Mouse (Mus musculus): ENCODE measurements at regions not wholly inside any gene's neighbourhood (a gene's known extent, or its start where the extent isn't known, plus 50 kb on each side); places are given as distances from the start of the nearest gene placed in this dataset.

GRCm38 (mm10) chr3:147249466-147249865 lies 397.3 kb downstream of the Ttll7 start:
- Histone ChIP-seq H3K4me3 (ENCODE audit: low read length) (no peak overlapping the region), H3K27ac (ENCODE audit: low read length) (no peak overlapping the region), H3K36me3 (ENCODE audit: insufficient read depth, low read length) (no peaks in the 10 kb centered on the region), H3K4me2 (replicated peaks; ENCODE audit: low read depth, low read length) (no peak overlapping the region), H3K27me3 (ENCODE audit: insufficient read depth, low read length) (no peaks in the 10 kb centered on the region), H3K4me1 (ENCODE audit: insufficient read depth, low read length) (no peaks in the 10 kb centered on the region), H3K9me3 (ENCODE audit: low read length) (no peaks in the 10 kb centered on the region), H3K9ac (replicated peaks; ENCODE audit: low read length) (no peak overlapping the region)
- no peak for ATAC-seq (ENCODE audit: low FRiP score, low TSS enrichment)
- WGBS: 95% methylated on average over 1 of the region's 1 CpGs

- H3K36me3 ChIP-seq (ENCODE audit: insufficient read depth, low read length): no peaks in the 10 kb centered on the region
- H3K9ac ChIP-seq (replicated peaks; ENCODE audit: low read length): no peak overlapping the region
- no peaks in the 10 kb centered on the region for H3K4me1 ChIP-seq (ENCODE audit: insufficient read depth, low read length)
- no peaks in the 10 kb centered on the region for H3K27me3 ChIP-seq (ENCODE audit: insufficient read depth, low read length)
- no peak overlapping the region for H3K4me2 ChIP-seq (replicated peaks; ENCODE audit: low read depth, low read length)
- H3K27ac ChIP-seq (ENCODE audit: low read length): no peak overlapping the region
- no peak for ATAC-seq (ENCODE audit: low FRiP score, low TSS enrichment)
- WGBS: 94% methylated on average over 2 of the region's 2 CpGs
- H3K4me3 ChIP-seq (ENCODE audit: low read length): no peak overlapping the region
- no peaks in the 10 kb centered on the region for H3K9me3 ChIP-seq (ENCODE audit: low read length)
Observed at GRCm38 (mm10) chr3:147249906-147250305, 397.7 kb downstream of the Ttll7 start.

- H3K27ac ChIP-seq (ENCODE audit: low read length): no peak overlapping the region
- no peaks in the 10 kb centered on the region for H3K4me1 ChIP-seq (ENCODE audit: insufficient read depth, low read length)
- H3K36me3 ChIP-seq (ENCODE audit: insufficient read depth, low read length): no peaks in the 10 kb centered on the region
- 74% methylated on average over 4 of the region's 4 CpGs for WGBS
- H3K9ac ChIP-seq (replicated peaks; ENCODE audit: low read length): no peak overlapping the region
- H3K4me2 ChIP-seq (replicated peaks; ENCODE audit: low read depth, low read length): no peak overlapping the region
- no peaks in the 10 kb centered on the region for H3K9me3 ChIP-seq (ENCODE audit: low read length)
- no peak overlapping the region for H3K4me3 ChIP-seq (ENCODE audit: low read length)
- H3K27me3 ChIP-seq (ENCODE audit: insufficient read depth, low read length): no peaks in the 10 kb centered on the region
- no peak for ATAC-seq (ENCODE audit: low FRiP score, low TSS enrichment)
Observed at GRCm38 (mm10) chr3:147252226-147252788, 400.1 kb downstream of the Ttll7 start.

- no peak for ATAC-seq (ENCODE audit: low FRiP score, low TSS enrichment)
- Histone ChIP-seq H3K27ac (ENCODE audit: low read length) (no peak overlapping the region), H3K9me3 (ENCODE audit: low read length) (no peaks in the 10 kb centered on the region), H3K27me3 (ENCODE audit: insufficient read depth, low read length) (no peaks in the 10 kb centered on the region), H3K4me2 (replicated peaks; ENCODE audit: low read depth, low read length) (no peak overlapping the region), H3K4me3 (ENCODE audit: low read length) (no peak overlapping the region), H3K9ac (replicated peaks; ENCODE audit: low read length) (no peak overlapping the region), H3K4me1 (ENCODE audit: insufficient read depth, low read length) (no peaks in the 10 kb centered on the region), H3K36me3 (ENCODE audit: insufficient read depth, low read length) (no peaks in the 10 kb centered on the region)
- WGBS: 46% methylated on average over 6 of the region's 6 CpGs
Observed at GRCm38 (mm10) chr3:147252812-147253211, 400.6 kb downstream of the Ttll7 start.

GRCm38 (mm10) chr3:147254454-147254853 lies 402.3 kb downstream of the Ttll7 start:
- H3K36me3 ChIP-seq (ENCODE audit: insufficient read depth, low read length): no peaks in the 10 kb centered on the region
- no peak overlapping the region for H3K9ac ChIP-seq (replicated peaks; ENCODE audit: low read length)
- no peaks in the 10 kb centered on the region for H3K27me3 ChIP-seq (ENCODE audit: insufficient read depth, low read length)
- 50% methylated on average over 5 of the region's 5 CpGs for WGBS
- H3K4me3 ChIP-seq (ENCODE audit: low read length): no peak overlapping the region
- no peak for ATAC-seq (ENCODE audit: low FRiP score, low TSS enrichment)
- no peak overlapping the region for H3K4me2 ChIP-seq (replicated peaks; ENCODE audit: low read depth, low read length)
- H3K4me1 ChIP-seq (ENCODE audit: insufficient read depth, low read length): no peaks in the 10 kb centered on the region
- no peak overlapping the region for H3K27ac ChIP-seq (ENCODE audit: low read length)
- no peaks in the 10 kb centered on the region for H3K9me3 ChIP-seq (ENCODE audit: low read length)

GRCm38 (mm10) chr3:147260958-147261595 lies 408.9 kb downstream of the Ttll7 start:
- H3K27ac ChIP-seq (ENCODE audit: low read length): no peak overlapping the region
- no peak overlapping the region for H3K9ac ChIP-seq (replicated peaks; ENCODE audit: low read length)
- no peaks in the 10 kb centered on the region for H3K36me3 ChIP-seq (ENCODE audit: insufficient read depth, low read length)
- WGBS: 85% methylated on average over 10 of the region's 10 CpGs
- 0 out of 2 replicates have a peak, but pooled peaks cover 2% of the 10 kb centered on the region for H3K4me1 ChIP-seq (ENCODE audit: insufficient read depth, low read length)
- no peak overlapping the region for H3K4me2 ChIP-seq (replicated peaks; ENCODE audit: low read depth, low read length)
- no peaks in the 10 kb centered on the region for H3K27me3 ChIP-seq (ENCODE audit: insufficient read depth, low read length)
- no peak overlapping the region for H3K4me3 ChIP-seq (ENCODE audit: low read length)
- no peaks in the 10 kb centered on the region for H3K9me3 ChIP-seq (ENCODE audit: low read length)
- no peak for ATAC-seq (ENCODE audit: low FRiP score, low TSS enrichment)

GRCm38 (mm10) chr3:147266556-147266955 lies 414.4 kb downstream of the Ttll7 start:
- Histone ChIP-seq H3K4me1 (ENCODE audit: insufficient read depth, low read length) (0 out of 2 replicates have a peak, but pooled peaks cover 4% of the 10 kb centered on the region), H3K9ac (replicated peaks; ENCODE audit: low read length) (no peak overlapping the region), H3K36me3 (ENCODE audit: insufficient read depth, low read length) (no peaks in the 10 kb centered on the region), H3K27ac (ENCODE audit: low read length) (peak overlapping the region; percentile 83), H3K9me3 (ENCODE audit: low read length) (no peaks in the 10 kb centered on the region), H3K4me2 (replicated peaks; ENCODE audit: low read depth, low read length) (no peak overlapping the region), H3K27me3 (ENCODE audit: insufficient read depth, low read length) (no peaks in the 10 kb centered on the region), H3K4me3 (ENCODE audit: low read length) (no peak overlapping the region)
- WGBS: 59% methylated on average over 5 of the region's 5 CpGs
- ATAC-seq (ENCODE audit: low FRiP score, low TSS enrichment): no peak

GRCm38 (mm10) chr3:147273446-147273845 lies 421.3 kb downstream of the Ttll7 start:
- Histone ChIP-seq H3K9me3 (ENCODE audit: low read length) (no peaks in the 10 kb centered on the region), H3K27ac (ENCODE audit: low read length) (no peak overlapping the region), H3K27me3 (ENCODE audit: insufficient read depth, low read length) (no peaks in the 10 kb centered on the region), H3K4me3 (ENCODE audit: low read length) (no peak overlapping the region), H3K36me3 (ENCODE audit: insufficient read depth, low read length) (no peaks in the 10 kb centered on the region), H3K4me1 (ENCODE audit: insufficient read depth, low read length) (no peaks in the 10 kb centered on the region), H3K4me2 (replicated peaks; ENCODE audit: low read depth, low read length) (no peak overlapping the region), H3K9ac (replicated peaks; ENCODE audit: low read length) (no peak overlapping the region)
- WGBS: 72% methylated on average over 3 of the region's 3 CpGs
- no peak for ATAC-seq (ENCODE audit: low FRiP score, low TSS enrichment)

- ATAC-seq (ENCODE audit: low FRiP score, low TSS enrichment): no peak
Observed at GRCm38 (mm10) chr3:147278602-147279001, 426.4 kb downstream of the Ttll7 start.

GRCm38 (mm10) chr3:147283724-147284123 lies 431.6 kb downstream of the Ttll7 start:
- no peak for ATAC-seq (ENCODE audit: low FRiP score, low TSS enrichment)
- 61% methylated on average over 9 of the region's 9 CpGs for WGBS
- Histone ChIP-seq H3K4me3 (ENCODE audit: low read length) (no peak overlapping the region), H3K27me3 (ENCODE audit: insufficient read depth, low read length) (no peaks in the 10 kb centered on the region), H3K36me3 (ENCODE audit: insufficient read depth, low read length) (no peaks in the 10 kb centered on the region), H3K9ac (replicated peaks; ENCODE audit: low read length) (no peak overlapping the region), H3K9me3 (ENCODE audit: low read length) (no peaks in the 10 kb centered on the region), H3K4me2 (replicated peaks; ENCODE audit: low read depth, low read length) (no peak overlapping the region), H3K4me1 (ENCODE audit: insufficient read depth, low read length) (no peaks in the 10 kb centered on the region), H3K27ac (ENCODE audit: low read length) (no peak overlapping the region)

More at GRCm38 (mm10) chr3:147278602-147279001, 426.4 kb downstream of the Ttll7 start:
- no peaks in the 10 kb centered on the region for H3K36me3 ChIP-seq (ENCODE audit: insufficient read depth, low read length)
- H3K27me3 ChIP-seq (ENCODE audit: insufficient read depth, low read length): no peaks in the 10 kb centered on the region
- no peak overlapping the region for H3K9ac ChIP-seq (replicated peaks; ENCODE audit: low read length)
- no peaks in the 10 kb centered on the region for H3K9me3 ChIP-seq (ENCODE audit: low read length)
- H3K27ac ChIP-seq (ENCODE audit: low read length): no peak overlapping the region
- no peak overlapping the region for H3K4me3 ChIP-seq (ENCODE audit: low read length)
- no peaks in the 10 kb centered on the region for H3K4me1 ChIP-seq (ENCODE audit: insufficient read depth, low read length)
- no peak overlapping the region for H3K4me2 ChIP-seq (replicated peaks; ENCODE audit: low read depth, low read length)

All from kidney, embryonic 16.5 days (tissue).